Mouse (Mus musculus) fat pad, adult 2 months (tissue): ENCODE results near the gene Ogfr.

Source experiments
- DNase-seq: peaks from one replicate; pipeline ENCODE4 v3.0.0-alpha.2; 2011; ENCODE audit warnings: low read depth, low spot score; ENCODE audit errors: extremely low read depth

Ogfr gene

GRCm38 (mm10) chr2:180589123-180589831 is at the start of gene Ogfr:
Ogfr (plus strand) TSS chr2:180589245.
- DNase-seq, result no peak

DNA sequence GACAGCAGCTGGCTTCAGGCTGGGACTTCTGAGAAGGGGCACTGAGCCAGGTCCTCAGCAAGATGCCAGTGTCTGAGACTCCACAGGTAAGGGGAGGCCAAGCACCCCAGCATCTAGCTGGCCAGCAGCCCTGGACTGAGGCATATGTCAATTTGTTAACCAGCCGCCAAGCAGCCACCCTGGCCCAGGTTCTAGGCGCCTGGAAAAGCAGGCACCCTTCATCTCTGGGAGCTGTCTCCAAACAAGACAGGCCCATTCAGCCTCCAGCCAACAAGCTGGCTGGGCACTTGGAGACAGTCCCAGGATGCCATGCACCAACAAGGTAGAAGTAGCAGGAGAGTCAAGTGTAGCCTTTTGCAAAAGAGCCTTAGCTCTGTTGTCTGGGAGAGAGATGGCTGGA is 45.4 kb upstream of the Ogfr start:
- DNase-seq, result no peak

- no peak for DNase-seq
Observed at GRCm38 (mm10) chr2:180545046-180545445, 44.0 kb upstream of the Ogfr start.

DNA sequence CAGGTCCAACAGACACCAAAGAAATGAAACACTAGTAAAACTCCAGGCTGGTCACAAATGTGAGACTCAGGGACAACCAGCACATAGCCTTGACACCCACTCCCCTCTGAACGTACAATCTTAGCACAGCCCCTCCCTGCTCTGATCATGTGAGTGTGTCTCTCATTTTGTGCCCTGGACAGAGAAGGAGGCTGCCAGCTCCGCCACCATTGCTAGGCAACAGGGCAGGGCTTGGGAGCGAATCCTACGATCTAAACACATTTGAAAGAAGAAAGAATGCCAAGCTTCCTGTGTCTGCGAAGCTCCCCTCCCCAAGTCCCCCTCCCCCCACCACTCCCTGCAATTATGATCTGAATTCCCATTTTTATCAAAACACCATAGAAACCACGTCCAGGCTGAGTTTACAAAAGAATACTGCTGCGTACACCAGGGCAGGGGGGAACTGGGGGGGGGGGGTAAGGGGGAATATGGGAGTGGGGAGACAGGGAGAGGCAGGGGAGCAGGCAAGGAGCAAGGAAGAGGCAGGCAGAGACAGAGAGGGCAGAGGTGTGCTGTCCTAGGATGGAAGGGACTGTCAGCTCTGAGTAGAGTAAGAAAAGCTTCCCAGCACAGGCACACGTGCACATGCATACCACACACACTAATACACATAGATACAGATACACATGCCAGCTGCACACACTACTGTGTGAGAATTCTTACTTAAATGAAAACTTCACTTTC is 41.5 kb upstream of the Ogfr start:
- no peak for DNase-seq

DNA sequence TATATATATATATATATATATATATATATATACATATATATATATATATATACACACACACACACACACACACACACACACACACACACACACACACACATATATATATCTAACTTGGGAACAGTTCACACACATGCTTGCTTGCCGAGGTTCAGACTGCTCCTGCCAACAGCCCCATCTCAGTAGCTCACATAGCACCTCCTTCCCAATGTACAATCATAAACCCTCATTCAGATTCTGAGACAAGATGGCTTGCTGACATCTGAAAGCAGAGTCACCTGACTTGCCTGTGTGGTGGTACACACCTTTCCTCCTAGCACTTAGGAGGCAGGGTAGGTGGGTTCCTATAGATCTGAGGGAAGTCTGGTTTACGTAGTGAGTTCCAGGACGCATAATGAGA is 36.7 kb upstream of the Ogfr start:
- DNase-seq, result no peak

GRCm38 (mm10) chr2:180555219-180555618 is 33.8 kb upstream of the Ogfr start:
- no peak for DNase-seq

DNA sequence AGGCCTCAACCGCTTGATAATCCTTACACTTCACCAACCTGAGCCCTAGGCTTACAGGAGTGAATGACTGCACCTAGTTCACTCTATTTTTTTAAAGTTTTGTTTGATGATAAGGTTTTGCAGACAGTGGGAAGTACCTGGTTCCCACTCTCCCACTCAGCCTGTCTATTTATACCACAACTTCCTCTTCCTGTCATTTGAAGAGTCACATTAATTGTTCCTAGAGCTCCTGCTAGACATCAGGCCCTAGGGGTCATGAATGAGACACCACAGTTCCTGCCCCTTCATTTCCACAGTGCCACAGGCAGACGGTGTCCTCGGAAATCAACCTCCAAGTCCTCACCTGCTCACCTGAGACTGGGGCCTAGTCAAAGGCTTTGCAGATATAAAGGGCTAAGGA is 32.6 kb upstream of the Ogfr start:
- no peak for DNase-seq

GRCm38 (mm10) chr2:180560245-180560644 is 28.8 kb upstream of the Ogfr start:
- DNase-seq, result no peak

GRCm38 (mm10) chr2:180562146-180562545 is 26.9 kb upstream of the Ogfr start:
- no peak for DNase-seq

DNA sequence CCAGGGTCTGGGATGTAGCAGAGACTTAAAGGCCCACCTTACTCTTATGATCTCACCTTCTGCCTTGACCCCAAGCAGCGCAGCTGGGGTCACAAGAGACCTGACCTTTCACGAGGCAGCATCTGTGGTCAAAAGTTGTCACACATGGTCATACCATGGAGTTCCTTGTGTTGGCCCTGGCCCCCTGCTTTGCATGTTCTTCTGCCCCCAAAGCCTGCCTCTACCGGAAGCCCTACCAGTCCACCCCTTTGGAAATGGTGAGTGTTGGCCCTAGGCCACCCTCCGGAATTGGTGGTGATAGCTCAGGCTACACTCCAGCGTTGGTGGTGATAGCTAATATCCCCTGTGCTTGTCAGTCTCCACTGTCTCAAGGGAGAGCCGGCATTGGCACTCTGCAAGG is 25.7 kb upstream of the Ogfr start:
- DNase-seq, result no peak

DNA sequence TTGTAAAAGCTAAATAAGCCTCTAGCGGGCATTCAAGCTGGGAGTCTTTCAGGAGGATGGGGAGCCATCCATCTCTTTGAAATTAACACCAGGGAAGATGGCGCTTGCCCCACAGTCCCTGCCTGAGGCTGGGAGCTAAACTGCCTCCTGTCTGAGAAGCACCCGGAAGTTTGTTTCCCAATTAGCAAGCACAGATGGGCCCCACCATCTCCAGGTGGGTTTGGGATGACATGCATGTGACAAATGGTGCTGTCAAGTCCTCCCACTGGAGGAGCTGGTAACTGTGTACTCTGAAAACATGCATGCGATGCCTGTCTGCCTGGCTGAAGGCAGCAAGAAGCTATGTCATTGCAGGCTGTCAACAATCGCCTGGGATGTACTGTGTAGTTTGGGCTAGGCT is 25.2 kb upstream of the Ogfr start:
- no peak for DNase-seq

GRCm38 (mm10) chr2:180566240-180566913 is 22.7 kb upstream of the Ogfr start:
- no peak for DNase-seq

GRCm38 (mm10) chr2:180569028-180569643 is 19.9 kb upstream of the Ogfr start:
- no peak for DNase-seq

- DNase-seq, result no peak
Observed at GRCm38 (mm10) chr2:180576482-180576881, 12.6 kb upstream of the Ogfr start.

GRCm38 (mm10) chr2:180578686-180579085 is 10.4 kb upstream of the Ogfr start:
- no peak for DNase-seq

DNA sequence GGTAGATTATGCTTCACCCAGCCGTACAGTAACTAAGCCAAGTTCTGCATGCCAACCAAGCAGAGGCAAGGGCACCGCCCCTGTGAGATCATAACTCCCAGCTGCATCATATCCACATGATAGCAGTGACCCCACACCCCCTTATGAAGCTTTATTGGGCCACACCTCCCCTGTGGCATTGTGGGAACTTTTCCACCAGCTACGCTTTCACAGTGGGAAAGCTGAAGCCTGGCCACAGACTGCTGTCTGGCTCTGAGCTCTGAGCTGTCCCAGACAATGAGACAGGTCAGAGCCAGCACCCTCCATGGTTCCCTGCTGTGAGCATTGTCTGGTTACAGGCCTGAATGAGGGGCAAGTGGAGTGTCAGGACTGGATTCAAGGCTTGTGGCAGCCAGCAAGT is 8.0 kb upstream of the Ogfr start, which contains the start of gene Mrgbp:
TSS of gene Mrgbp (plus strand) at position 303 of the 400 bp plus-strand sequence.
- no peak for DNase-seq

DNA sequence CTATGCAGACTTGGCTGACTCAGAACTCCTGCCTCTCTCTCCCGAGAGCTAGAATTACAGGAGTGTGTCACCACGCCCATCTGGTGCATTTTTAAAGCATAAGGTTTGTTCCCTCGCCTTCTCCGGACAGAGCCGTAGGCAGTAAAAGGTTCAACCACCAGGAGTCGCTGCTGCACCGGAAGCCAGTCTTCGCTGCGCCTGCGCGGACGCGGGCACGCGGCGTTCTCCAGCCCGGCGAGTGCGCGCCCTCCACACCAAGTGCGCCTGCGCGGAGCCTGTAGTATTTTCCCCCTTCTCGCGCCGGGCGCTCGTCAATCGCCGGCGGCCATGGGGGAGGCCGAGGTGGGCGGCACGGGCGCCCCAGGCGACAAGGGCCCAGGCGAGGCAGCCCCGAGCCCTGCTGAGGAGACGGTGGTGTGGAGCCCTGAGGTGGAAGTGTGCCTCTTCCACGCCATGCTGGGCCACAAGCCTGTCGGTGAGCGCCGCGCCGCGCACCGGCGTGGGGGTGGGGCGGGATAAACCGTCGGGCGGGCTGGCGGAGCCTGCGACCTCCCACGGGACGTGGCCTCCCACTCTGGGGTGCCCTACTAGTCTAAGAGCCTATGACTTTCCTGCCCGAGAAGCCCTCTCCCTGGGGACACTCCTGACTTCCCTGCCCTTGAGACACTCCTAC is 6.4 kb upstream of the Ogfr start:
- peak; percentile 40 for DNase-seq

GRCm38 (mm10) chr2:180583154-180583507 is 5.9 kb upstream of the Ogfr start:
- no peak for DNase-seq

GRCm38 (mm10) chr2:180588736-180589122 is 316 bp upstream of the Ogfr start:
- no peak for DNase-seq

GRCm38 (mm10) chr2:180597490-180597889 is 8.4 kb downstream of the Ogfr start, which contains the start of gene Col9a3:
Col9a3 (plus strand) TSS chr2:180597790.
- DNase-seq, result no peak

DNA sequence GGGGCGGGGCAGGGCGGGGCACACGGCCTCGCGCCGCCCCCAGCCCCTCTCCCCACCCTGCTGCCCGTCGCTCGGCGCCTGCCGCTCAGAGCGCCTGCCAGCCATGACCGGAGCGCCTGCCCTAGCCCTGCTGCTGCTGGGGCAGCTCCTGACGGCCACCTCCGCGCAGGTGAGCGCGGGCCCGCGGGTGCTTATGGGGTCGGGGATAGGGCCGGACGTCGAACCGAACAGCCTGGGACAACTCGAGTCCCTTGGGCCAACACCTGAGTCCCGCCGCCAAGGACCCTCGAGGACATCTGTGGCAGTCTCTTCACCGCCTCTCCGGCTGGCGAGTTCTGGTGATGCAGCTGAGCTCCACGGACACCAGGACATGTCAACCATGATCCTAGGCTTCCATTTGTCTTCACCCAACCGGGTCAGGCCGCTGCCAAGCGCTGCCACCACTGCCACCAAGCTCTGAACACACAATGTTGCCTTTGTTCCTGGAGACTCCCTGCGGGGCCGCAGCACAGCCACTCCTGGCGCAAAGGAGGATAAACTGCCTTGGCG is 9.2 kb downstream of the Ogfr start:
- no peak for DNase-seq
